Mouse (Mus musculus) megakaryocyte, adult 5-6 weeks (primary cell): ENCODE results near the gene Ddah1. TPM values are rescaled to one million over a fixed set of nuclear protein-coding genes. Genes with fewer than 3 reads are reported as not detected.
A peak's percentile ranks its signal among the peaks of the same experiment; 100 is the strongest.
"Not testable (repeated sequence)": the region's sequence is repeated elsewhere in the genome, so short reads cannot be mapped to it uniquely, and the experiment has no call there.

Experiments
- ATAC-seq: 2 replicates; pipeline ENCODE4 v1.8.0; 2016; ENCODE audit warnings: mild to moderate bottlenecking, inconsistent platforms; ENCODE audit not compliant: poor library complexity, severe bottlenecking
- total RNA-seq, 2 experiments: library from RNA; stranded (forward) in 1 of 2; stranded (reverse) in 1 of 2; fragments of 153-499, 151-499 nt in 1 of 2; fragments of 221-1000, 200-1000 nt in 1 of 2; gene quantifications; 2 replicates each; pipeline versions ENCODE4 v1.2.3 to v1.2.4; 2015 to 2017

The Ddah1 gene
- total RNA-seq, 2 experiments from 2014 or later: not detected

DNA sequence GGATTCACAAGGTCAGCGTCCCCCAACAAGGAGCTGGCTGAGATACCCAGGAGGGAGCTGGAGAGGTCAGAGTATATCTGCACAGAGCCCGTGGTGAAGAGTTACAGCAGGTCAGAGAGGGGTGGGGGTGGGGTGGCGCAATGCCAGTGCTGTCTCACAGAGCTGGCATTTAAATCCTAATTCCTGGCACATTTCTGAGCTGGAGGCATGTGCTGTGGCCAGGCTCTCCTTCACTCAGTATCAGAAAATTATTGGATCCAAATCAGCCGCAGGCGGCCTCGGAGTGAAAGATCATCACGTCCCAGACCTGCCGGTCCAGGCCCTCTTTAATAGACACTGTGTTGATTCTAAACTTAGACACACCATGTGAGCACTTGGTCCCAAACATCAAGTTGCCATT lies 141.4 kb downstream of the Ddah1 start:
- ATAC-seq: no peak

DNA sequence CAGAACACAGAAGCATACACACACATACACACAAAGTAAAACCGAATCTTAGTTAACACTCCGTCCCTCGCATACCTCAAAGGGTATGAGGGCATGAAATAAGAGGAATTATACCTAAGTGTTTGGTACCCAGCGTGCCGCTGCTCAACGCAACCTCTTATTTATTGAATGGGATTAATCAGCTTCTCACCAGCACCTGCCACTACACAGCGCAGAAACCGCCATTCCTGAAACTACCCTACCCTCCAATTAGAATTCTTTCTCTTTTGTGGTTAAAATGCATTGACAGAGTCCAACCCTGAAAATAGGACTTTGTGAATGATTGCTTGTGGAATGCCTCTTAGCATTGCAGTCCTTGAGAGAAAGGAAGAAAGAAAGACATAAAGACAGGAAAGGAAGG lies 145.1 kb downstream of the Ddah1 start:
- no peak for ATAC-seq

DNA sequence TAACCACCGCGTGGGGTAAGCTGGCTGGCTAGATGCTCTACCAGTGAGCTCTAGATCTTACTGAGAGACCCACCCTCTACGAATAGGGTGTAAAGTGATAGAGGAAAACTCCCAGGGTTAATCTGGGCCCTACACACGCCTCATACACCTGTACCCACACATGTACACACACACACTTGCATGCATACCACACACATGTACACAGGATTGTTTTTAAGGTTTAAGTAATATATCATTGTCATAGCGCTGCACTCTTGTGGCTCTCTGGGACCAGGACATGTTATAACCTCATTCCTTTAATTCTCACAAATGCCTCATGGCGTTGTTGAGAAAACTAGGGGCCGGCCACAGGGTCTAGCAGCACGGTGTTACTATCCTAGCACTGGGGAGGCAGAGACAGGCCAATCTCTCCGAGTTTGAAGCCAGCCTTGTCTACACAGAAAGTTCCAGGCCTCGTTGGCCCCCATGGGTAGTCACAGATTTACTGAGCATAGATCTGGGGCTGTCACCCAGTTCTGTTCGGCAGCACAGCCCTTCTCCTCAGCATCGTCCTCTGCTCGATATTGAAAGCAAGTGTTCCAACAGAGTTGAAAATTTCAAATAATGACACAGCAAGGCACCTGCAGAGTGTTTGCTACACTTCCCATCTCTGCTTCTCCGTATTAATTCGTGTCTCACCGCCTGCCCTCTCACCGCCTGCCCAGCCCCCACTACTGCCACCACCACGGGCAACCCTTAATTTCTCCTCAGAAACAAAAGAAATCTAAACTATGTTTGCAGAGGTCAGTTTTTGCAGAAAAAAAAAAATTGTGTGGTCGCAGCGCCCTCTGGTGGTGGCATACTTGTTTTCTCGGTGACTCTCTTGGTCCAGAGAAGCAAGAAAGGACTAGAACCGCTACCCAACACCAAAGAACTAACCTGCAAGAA lies 146.6 kb downstream of the Ddah1 start:
- peak; percentile 75 for ATAC-seq

DNA sequence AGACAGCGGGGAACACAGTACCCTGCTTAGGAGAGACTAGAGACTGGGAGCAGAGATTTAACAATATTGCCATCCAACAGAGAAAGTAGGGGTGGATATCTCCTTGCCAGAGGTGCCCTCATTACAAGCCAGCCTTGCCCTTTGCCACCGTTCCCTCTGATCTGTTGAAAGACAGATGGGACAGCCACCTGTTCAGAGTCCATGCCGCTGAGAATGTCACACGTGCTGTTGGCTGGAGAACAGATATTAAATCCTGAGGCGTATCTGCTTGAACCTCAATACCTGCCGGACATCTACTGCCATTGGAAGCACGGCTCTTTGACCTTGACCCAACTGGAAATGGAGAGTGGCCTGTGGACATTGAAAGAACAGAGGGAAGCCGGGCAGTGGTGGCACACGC lies 148.1 kb downstream of the Ddah1 start:
- ATAC-seq: no peak

DNA sequence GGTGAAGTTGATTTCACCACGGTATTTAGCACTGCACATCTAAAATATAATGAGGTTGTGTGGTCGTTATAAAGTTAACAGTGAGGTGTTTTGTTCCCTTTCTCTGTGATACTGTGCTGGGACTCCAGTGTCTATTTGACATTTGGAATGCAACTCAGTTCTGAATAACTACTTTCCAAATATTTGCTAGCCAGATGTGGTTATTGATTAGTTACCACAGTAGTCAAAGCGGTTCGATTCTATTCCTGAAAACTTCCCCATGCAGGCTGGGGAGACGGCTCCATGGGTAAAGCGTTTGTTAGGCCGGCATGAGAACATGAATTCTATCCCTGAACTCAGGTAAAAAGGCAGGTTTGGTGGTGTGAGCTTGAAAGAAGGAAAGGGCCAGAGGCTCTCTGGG lies 154.0 kb downstream of the Ddah1 start:
- ATAC-seq: no peak

DNA sequence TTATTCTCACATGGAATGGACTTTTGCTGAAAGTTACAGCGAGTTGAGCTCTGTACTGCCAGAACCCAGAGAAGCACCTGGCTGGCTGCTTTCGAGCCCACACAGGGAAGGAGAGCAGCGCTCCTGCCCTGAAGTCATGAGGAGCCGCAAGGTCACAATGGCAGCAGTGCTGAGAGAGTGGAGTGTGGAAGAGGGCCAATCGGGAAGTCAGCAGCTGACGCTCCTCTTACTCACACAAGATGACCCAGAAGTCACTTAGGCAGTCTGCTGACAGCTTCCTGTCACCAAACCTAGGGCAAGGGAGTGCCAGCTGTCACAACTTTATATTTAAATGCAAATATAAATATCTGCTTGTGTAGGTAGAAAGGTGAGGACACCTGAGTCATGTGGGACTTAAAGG lies 154.8 kb downstream of the Ddah1 start:
- ATAC-seq: no peak

GRCm38 (mm10) chr3:145913942-145914341 lies 155.5 kb downstream of the Ddah1 start:
- not testable (repeated sequence) for ATAC-seq

DNA sequence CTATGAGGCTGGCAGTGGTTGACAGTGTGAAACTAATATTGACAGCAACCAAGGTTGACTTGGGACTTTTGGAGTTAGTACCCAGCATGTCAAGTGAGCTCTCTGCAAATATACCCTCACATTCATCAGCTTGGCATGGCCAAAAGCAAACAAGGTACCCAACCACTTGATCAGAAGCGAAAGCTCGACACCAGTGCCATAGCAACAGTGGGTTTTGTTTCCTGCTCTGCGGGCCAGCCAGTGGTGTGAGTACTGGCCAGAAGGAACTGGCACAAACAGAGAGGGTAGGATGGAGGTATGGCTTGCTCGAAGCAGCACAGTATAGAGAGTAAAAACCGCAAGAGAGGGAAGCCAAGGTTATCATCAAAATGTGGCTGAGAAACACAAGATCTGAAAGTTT lies 157.9 kb downstream of the Ddah1 start:
- peak; percentile 73 for ATAC-seq

DNA sequence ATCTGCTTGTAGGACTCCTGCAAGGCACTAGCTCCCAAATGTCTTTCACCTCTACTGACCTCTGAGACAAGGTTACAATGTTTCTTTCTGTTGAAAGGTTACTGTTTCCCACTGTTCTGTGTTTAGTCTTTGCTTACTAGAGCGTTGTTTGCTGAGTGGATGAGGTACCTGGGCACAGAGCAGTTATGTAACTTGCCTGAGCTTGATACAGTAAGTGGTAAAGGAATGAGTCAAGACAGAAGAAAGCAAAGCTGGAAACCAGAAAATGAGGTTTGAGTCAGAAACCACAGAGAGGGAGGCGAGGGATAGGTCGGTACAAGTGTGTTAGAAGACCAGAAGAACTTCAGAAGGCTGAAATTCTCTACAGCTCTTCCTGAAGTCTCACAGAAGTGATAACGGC lies 158.4 kb downstream of the Ddah1 start:
- ATAC-seq: peak; percentile 23

GRCm38 (mm10) chr3:145922019-145922854 lies 163.8 kb downstream of the Ddah1 start, which contains the start of gene Bcl10:
Gene Bcl10, plus strand, starts transcription at chr3:145922804.
- no peak for ATAC-seq

DNA sequence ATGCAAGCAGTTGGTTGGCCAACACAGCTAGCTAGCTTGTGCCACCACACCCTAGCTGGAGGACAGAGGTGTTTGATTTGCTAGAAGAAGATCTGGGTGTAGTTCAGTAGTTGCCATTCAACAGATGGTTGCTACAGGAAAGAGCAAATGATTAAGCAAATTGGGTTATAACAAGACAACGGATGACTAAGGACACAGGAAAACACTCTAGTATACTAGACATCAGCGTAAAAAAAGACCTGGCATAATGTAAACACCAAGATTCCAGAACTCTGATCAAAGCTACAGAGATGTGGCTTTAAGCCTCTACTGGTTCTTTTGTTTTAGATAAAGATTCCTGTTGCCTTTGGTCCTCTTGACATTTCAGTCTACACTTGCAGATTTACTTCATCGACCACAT lies 164.5 kb downstream of the Ddah1 start:
- no peak for ATAC-seq

GRCm38 (mm10) chr3:145923874-145924577 lies 165.6 kb downstream of the Ddah1 start:
- peak; percentile 85 for ATAC-seq

GRCm38 (mm10) chr3:145924649-145925337 lies 166.3 kb downstream of the Ddah1 start:
- peak; percentile 6 for ATAC-seq

DNA sequence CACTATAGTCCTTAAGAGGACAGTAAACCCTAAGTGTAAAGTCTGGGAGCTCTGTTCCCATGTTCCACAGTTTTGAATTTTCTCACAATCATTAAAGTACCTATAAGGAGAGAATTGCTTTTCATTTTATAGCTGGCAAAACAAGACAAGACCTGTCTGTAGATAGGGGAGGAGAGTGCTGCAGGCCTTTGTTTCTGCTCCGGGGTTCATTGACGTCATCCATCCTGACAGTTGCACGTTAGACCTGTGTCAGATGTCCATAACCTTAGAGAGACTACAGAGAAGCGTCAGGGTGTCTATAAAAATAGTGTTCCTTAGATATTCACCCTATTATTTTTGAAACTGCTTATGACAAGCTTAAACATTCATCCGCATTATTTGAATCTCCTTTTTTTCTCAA lies 167.0 kb downstream of the Ddah1 start:
- ATAC-seq: no peak

DNA sequence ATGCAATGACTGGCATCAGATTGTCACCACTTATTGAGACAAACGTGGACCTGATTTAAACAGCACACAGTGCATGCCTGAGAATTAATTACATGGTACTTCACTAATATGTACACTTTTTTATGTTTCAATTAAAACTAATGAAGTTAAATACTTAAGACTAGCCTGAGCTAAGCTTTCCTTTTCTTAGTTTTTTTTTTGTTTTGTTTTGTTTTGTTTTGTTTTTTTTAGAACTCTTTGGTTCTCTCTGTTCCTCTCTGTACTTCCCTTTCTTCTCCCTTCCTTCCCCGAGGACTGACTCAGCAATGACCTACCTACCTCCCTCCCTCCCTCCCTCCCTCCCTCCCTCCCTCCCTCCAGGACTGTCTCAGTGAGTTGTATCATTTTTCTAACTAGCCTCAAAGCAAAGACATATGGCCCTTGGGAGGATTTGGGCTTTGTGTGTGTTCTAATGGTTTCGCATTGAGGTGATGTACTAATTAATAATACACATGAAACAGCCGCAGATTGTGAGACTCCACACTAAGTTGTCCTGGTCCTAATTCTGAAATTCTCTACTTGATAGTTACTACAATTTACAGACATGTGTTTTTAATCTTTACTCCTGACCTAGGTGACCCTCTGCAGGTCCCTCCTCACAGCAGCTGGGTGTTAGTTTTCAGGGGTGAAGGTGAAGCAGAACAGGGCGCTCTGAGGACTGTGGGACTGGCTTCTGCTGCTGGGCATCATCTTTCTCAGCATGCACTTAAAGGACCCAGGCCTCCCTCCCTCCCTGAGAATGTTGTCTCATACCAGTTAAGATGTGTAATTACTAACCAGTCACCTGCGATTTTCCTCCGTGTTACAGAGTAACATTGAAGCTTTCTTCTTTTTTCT lies 171.3 kb downstream of the Ddah1 start:
- ATAC-seq: peak; percentile 69

DNA sequence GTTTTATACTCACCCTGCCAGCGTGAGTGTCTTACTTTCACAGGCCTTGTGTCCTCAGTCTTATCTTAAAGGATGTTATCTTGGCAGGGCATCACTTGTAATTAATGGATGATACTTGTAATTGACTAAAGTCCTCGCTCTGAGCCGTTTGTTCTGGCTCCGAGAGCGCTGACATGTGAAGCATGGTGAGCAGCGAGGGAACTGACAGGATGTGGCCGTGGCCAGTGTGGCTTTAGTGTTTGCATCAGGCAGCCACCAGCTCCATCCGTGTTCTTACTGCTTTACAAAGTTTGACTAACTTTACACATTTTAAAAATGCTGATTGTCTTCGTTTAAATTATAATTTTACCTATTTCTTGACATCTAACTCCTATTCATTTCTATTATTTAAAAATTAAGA lies 175.4 kb downstream of the Ddah1 start:
- peak; percentile 41 for ATAC-seq

DNA sequence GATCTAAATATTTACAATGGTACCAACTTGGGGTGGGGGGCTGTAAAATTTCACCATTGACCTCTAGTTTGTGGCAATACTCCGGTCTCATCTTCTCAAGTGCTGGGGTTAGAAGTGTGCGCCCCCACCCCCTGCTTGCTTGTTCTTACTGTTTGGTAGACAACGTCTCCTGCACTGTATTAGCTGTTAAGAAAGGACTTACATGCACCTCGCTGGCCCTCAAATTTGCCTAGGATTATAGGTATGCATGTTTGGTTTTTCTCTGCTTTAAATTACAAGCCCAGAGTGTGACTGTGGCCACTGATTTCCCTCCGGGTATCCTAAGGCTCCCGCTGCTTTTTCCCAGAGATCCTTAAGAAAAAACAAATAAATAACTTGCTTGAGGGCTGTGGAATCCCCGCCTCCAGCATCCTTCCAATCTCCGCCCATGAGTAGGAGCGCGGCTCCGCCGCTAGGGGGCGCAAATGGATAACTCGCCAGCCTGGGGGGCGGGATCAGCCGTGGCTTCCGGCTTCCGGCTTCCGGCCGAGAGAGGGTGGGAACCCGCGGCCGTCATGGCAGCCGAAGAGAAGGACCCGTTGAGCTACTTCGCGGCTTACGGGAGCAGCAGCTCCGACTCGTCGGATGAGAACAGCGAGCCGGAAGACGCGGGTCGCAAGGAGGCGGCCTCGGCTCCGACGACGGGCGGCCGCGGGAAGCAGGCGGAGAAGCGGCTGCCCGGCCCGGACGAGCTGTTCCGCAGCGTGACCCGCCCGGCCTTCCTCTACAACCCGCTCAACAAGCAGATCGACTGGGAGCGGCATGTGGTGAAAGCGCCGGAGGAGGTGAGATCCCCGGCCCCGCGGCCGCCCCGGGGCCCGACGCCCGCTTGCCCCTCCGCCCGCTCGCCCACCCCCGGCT lies 179.3 kb downstream of the Ddah1 start, which contains the start of gene 2410004B18Rik:
Gene 2410004B18Rik, plus strand, starts transcription at position 510 of the 900 bp plus-strand sequence.
- ATAC-seq: peak; percentile 88
